Mouse (Mus musculus) forebrain, embryonic 15.5 days (tissue): ENCODE measurements at regions not wholly inside any gene's neighbourhood (a gene's known extent, or its start where the extent isn't known, plus 50 kb on each side); places are given as distances from the start of the nearest gene placed in this dataset.

Source experiments
- ATAC-seq: fragments of 200-750 bp; cut with Nextera tagmentation; replicated peaks from 2 replicates; pipeline ENCODE4 v1.8.0; 2017; ENCODE audit warnings: mild to moderate bottlenecking, moderate TSS enrichment, moderate library complexity
- H3K27ac ChIP-seq: fragments of 300-500 bp; sonication (generic); replicated peaks from 2 replicates; pipeline ENCODE4 v1.5.1; 2015; ENCODE audit warnings: mild to moderate bottlenecking, inconsistent platforms
- H3K27me3 ChIP-seq: fragments of 300-500 bp; sonication (generic); 2 replicates; pipeline ENCODE4 v1.6.1; 2015; ENCODE audit warnings: inconsistent platforms
- H3K36me3 ChIP-seq: fragments of 300-500 bp; sonication (generic); 2 replicates; pipeline ENCODE4 v1.6.1; 2015; ENCODE audit warnings: mild to moderate bottlenecking, inconsistent platforms
- H3K4me1 ChIP-seq: fragments of 300-500 bp; sonication (generic); 2 replicates; pipeline ENCODE4 v1.6.1; 2015; ENCODE audit warnings: inconsistent platforms
- H3K4me2 ChIP-seq: fragments of 300-500 bp; sonication (generic); replicated peaks from 2 replicates; pipeline ENCODE4 v1.6.1; 2015; ENCODE audit warnings: mild to moderate bottlenecking, inconsistent platforms
- H3K4me3 ChIP-seq: fragments of 300-500 bp; sonication (generic); 2 replicates; pipeline ENCODE4 v1.5.1; 2015; ENCODE audit warnings: mild to moderate bottlenecking, inconsistent platforms
- H3K9ac ChIP-seq: fragments of 300-500 bp; sonication (generic); replicated peaks from 2 replicates; pipeline ENCODE4 v1.6.1; 2015; ENCODE audit warnings: mild to moderate bottlenecking, inconsistent platforms
- H3K9me3 ChIP-seq: fragments of 300-500 bp; sonication (generic); 2 replicates; pipeline ENCODE4 v1.6.1; 2016; ENCODE audit warnings: inconsistent platforms
- WGBS: fragments of 180-500 bp; shearing (Covaris S2); methylation state at CpG from one replicate; pipeline ENCODE4 v1.1.7; 2015; ENCODE audit warnings: mixed read lengths; 5-methylcytosine and 5-hydroxymethylcytosine counted together

DNA sequence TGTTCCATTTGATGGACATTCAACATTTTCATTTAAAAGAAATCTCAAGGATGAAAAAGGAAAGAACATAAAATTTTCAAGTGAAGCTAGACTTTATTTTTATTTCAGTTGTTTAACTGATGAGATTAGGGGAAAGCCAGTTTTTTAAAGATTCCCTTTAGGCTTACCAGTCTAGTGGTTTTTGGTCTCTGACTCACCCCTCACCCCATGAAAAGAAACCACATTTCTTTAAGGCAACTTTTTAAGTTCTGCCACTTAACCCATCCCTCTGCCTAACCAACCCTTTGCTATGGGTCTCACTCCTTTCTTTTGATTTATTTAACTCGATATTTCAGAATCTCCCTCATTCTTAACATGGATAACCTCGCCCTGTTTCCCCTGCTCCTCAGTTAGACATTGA, 388.1 kb upstream of the Mef2c start:
- no peaks in the 10 kb centered on the region for H3K27me3 ChIP-seq
- no peaks in the 10 kb centered on the region for H3K9me3 ChIP-seq
- no peak overlapping the region for H3K27ac ChIP-seq
- H3K4me3 ChIP-seq = no peak overlapping the region
- no peak overlapping the region for H3K4me2 ChIP-seq
- 90% methylated on average over 2 of the region's 2 CpGs for WGBS
- no peaks in the 10 kb centered on the region for H3K4me1 ChIP-seq
- no peaks in the 10 kb centered on the region for H3K36me3 ChIP-seq
- no peak overlapping the region for H3K9ac ChIP-seq
- no peak for ATAC-seq

DNA sequence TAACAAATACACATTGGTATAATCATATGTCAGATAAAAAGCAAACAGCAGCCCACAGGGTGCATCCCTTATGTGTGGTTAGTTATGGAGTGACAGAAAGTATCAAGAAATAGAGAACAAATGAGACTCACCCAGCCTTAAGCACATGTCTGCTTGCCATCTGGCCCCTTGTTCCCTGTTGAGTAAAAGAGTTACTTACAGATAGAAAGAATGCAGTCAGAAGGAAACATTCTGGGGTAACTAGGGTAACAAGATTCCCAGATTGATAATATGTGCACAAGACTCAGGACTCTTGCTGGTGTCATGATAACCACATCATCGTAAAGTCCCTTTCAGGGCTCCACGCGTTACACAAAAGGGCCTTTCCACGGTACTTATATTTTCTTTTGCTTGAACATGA, 383.5 kb upstream of the Mef2c start:
- H3K4me2 ChIP-seq = no peak overlapping the region
- H3K27me3 ChIP-seq = no peaks in the 10 kb centered on the region
- no peaks in the 10 kb centered on the region for H3K4me1 ChIP-seq
- no peak for ATAC-seq
- WGBS = 75% methylated on average over 4 of the region's 4 CpGs
- no peak overlapping the region for H3K4me3 ChIP-seq
- H3K27ac ChIP-seq = no peak overlapping the region
- no peaks in the 10 kb centered on the region for H3K36me3 ChIP-seq
- H3K9me3 ChIP-seq = no peaks in the 10 kb centered on the region
- H3K9ac ChIP-seq = no peak overlapping the region

DNA sequence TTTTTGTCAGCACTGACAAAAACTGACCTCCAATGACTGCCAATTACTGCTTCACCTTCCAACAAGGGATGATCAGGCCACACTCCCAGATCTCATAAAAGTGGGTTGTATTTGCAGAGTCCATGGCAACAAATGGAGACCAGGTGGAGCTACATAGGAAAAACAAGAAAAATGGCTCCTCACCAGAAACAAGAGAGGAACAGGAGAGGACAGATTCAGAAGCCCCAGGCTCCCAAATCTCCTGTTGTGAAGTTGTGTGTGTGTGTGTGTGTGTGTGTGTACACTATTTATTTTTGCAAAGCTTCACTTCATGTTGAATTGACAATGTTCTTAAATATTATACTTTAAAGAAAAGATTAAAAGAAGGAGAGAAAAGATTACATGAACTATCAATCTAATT, 380.2 kb upstream of the Mef2c start:
- no peaks in the 10 kb centered on the region for H3K36me3 ChIP-seq
- H3K27me3 ChIP-seq = no peaks in the 10 kb centered on the region
- H3K9ac ChIP-seq = no peak overlapping the region

DNA sequence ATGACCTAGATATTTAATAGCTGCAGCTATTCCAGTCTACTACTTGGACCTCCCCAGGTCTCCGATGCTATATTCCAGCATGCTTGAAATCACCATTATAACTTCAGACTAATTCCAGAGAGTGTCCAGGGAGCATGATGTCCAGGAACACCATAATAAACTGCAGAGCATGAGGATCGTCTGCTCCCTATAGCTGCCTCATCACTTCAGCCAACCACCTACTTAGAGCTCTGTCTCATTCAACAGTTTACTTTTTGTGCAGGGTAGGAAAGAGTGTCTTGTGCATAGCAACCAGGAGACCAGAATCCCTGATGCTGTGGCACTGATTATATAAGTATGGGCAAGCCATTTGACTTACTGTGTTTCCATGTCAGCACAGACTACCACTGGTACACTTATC, 379.2 kb upstream of the Mef2c start:
- Histone ChIP-seq H3K4me2 (no peak overlapping the region), H3K27me3 (no peaks in the 10 kb centered on the region), H3K9me3 (no peaks in the 10 kb centered on the region), H3K36me3 (no peaks in the 10 kb centered on the region), H3K9ac (no peak overlapping the region), H3K4me1 (no peaks in the 10 kb centered on the region), H3K4me3 (no peak overlapping the region), H3K27ac (no peak overlapping the region)
- ATAC-seq = no peak
- 91% methylated on average over 2 of the region's 2 CpGs for WGBS

More for the DNA sequence above, 380.2 kb upstream of the Mef2c start:
- ATAC-seq = no peak
- no peaks in the 10 kb centered on the region for H3K4me1 ChIP-seq
- H3K4me3 ChIP-seq = no peak overlapping the region
- H3K4me2 ChIP-seq = no peak overlapping the region
- H3K9me3 ChIP-seq = no peaks in the 10 kb centered on the region
- no peak overlapping the region for H3K27ac ChIP-seq

DNA sequence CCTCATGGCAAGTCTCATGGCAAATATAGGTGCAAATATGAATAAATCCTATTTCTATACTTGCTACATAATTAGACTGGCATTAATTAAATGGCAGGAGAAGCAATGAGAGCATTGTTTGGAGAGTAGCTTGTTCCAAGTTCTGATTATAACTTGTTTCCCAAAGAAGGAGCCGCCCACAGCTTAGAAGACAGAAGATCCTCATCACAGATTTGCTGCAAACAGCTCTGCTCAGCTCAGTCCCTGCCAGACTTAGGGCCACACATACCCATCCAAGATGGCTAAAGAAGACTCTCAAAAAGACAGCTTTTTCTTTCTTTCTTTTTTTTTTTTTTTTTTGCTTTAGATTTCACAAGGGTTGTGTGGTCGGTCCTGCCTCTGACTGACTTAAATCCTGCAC, 377.4 kb upstream of the Mef2c start:
- no peaks in the 10 kb centered on the region for H3K27me3 ChIP-seq
- no peak for ATAC-seq
- H3K9ac ChIP-seq = no peak overlapping the region
- 0 out of 2 replicates have a peak, but pooled peaks cover 2% of the 10 kb centered on the region for H3K4me1 ChIP-seq
- H3K9me3 ChIP-seq = no peaks in the 10 kb centered on the region
- H3K4me2 ChIP-seq = no peak overlapping the region
- 86% methylated on average over 2 of the region's 2 CpGs for WGBS
- H3K36me3 ChIP-seq = no peaks in the 10 kb centered on the region
- no peak overlapping the region for H3K27ac ChIP-seq
- H3K4me3 ChIP-seq = no peak overlapping the region

DNA sequence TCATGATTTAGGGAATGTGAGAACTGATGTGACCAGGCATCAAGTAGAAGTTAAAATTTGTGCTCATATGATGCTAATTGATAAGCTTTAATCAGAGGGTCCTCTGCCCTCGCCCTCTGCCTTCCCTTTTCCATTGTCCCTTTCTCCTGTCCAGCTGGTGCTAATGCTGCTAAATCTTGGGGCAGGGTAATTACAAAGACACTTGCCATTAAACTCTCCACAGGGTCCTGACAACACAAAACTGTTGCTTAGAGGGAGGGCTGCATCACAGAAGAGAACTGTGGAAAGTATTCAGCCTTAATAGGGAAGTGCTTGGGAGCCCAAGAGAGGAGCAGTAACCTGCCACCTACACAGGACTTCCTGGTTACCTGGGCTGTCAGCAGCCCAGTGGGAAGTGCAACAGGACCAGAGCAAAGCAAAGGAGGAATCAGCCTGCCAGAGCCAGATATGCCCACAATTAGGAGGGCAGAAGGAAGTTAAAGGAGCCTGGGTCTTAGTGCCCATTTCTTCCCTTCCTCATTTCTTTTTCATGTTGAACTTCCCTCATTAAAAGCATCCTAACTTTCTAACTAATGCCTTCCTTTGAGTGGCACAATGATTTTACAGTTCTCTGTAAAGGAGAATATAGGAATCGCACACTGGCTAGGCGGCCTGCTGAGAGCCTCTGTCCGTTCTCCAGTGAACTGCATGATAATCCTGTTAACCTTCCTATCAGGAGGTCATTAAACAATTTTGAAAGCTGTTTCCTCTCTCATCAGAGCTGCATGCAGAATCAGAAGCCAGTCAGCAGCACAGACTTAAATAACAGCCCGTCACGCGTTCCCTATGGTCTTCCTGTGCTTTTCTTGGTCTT, 372.5 kb upstream of the Mef2c start:
- ATAC-seq = 0 out of 2 replicates have a peak, but pooled peaks have one; percentile 23
- Histone ChIP-seq H3K4me2 (no peak overlapping the region), H3K4me3 (no peak overlapping the region), H3K4me1 (peaks cover 5% of the 10 kb centered on the region; the same call in 1 of the 2 replicates), H3K36me3 (no peaks in the 10 kb centered on the region), H3K9ac (no peak overlapping the region), H3K9me3 (no peaks in the 10 kb centered on the region), H3K27me3 (no peaks in the 10 kb centered on the region), H3K27ac (no peak overlapping the region; the same call in 1 of the 2 replicates)
- 11% methylated on average over 7 of the region's 7 CpGs for WGBS

DNA sequence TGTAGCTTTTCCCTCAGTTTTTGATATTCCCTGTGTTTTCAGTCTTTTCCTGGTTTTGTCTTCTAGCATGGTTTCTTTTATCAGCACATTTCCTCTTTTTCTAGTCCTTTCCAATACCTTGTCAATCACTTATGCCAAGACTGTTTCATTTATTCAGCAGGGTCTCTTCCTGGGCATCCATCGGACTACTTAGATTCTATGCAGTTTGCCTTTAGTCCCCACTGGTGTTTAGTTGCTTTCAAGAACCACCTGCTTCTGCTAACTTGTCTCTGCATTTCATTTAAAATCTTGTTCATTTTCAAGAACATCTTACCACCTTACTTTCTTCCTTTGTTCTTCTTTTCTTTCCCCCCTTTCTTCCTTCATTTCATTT, 371.9 kb upstream of the Mef2c start:
- WGBS = 17% methylated on average over 1 of the region's 1 CpGs
- no peak for ATAC-seq
- Histone ChIP-seq H3K9ac (no peak overlapping the region), H3K4me3 (no peak overlapping the region), H3K27ac (no peak overlapping the region; the same call in 1 of the 2 replicates), H3K9me3 (no peaks in the 10 kb centered on the region), H3K36me3 (no peaks in the 10 kb centered on the region), H3K4me2 (no peak overlapping the region), H3K27me3 (no peaks in the 10 kb centered on the region), H3K4me1 (peaks cover 5% of the 10 kb centered on the region; the same call in 1 of the 2 replicates)

DNA sequence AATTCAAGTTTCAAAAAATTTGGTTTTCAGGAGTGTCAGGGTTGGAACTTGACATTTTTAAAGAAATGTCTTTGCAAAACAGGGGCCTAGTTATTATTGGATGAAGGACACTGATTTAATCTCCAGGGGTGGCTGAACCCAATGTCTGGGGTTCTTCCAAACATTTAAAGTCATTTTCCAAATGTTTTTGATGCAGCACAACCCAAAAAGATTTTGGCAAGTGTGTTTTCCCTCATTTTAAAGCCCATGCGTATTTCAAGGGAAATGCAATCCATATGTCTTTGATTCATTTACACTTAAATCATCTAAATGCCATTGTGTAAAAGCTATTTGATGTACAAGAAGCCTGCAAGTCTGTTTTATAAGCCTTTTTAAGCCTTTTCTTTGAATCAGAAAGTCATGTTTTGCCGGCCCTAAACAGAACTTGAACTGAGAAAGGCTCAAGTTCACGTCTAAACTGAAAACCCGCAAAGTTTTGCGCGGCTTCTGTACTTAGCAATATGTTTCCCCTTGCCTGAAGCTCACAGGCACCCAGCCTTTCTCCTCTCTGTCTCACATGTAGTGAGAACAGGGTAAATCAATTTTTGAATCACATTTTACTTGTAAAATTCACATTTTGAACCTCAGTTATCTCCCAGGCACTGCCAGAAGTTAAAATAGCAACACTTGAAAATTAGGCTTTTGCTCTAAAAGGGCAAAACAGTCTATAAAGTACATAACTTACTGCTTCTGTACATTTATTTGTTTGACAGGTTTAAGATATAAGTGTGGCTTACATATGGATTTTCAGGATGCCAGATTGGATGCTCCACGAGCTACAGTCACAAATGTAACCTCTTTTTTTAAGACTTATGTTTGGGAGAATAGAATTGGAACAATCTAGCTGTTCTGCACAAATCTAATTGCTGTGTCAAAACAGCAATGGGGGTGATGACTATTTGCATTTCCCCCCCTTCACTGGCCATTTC, 370.9 kb upstream of the Mef2c start:
- H3K27ac ChIP-seq = peak overlapping the region; percentile 46

DNA sequence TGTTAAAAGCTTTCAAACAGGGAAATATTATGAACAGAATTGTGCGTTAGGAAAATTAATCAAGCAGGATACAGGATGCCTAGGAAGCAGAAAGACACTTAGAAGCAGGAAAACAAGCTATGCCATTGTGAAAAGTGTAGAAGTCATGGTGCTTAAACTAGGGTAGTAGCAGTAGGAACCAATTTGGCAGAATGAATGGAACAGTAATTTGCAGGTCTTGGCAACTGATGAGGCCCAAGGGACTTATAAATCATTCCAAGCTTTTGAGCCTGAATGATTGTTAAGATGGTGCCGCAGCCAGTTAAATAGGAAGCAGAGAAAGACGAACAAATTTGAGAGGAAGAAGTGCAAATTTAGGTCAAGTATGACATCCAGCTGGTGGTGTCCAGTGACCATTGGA, 360.5 kb upstream of the Mef2c start:
- no peak for ATAC-seq
- 58% methylated on average over 3 of the region's 3 CpGs for WGBS

More for the DNA sequence above, 370.9 kb upstream of the Mef2c start:
- H3K9me3 ChIP-seq = no peaks in the 10 kb centered on the region
- no peak overlapping the region for H3K9ac ChIP-seq
- WGBS = 65% methylated on average over 7 of the region's 7 CpGs
- H3K27me3 ChIP-seq = no peaks in the 10 kb centered on the region
- peaks cover 5% of the 10 kb centered on the region; the same call in 1 of the 2 replicates for H3K4me1 ChIP-seq
- no peak overlapping the region for H3K4me2 ChIP-seq
- H3K4me3 ChIP-seq = no peak overlapping the region
- no peaks in the 10 kb centered on the region for H3K36me3 ChIP-seq
- ATAC-seq = no peak; the same call in 1 of the 2 replicates

DNA sequence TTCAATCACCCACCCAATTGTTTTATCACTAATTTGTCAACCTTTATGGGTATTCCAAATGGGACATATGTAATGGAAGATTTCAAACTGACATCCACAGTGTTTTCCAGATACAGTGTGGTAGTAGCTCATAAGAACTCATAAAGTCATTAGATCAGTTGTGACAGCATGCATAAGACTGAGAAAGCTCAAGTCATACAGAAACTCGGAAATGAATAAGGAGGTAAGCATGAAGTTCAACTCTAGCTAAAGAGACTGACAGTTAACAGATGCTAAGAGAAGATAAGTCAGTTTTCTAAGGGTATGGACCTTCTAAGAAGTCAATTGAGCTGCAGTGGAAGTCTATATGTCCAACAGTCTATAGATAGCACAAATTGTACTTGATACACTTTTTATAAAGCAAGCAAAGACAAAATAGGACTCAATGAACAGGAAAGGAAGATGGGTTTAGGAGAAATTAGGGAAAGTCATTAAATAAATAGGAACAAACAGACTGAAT, 349.2 kb upstream of the Mef2c start:
- H3K4me1 ChIP-seq = no peaks in the 10 kb centered on the region
- H3K36me3 ChIP-seq = no peaks in the 10 kb centered on the region
- H3K4me3 ChIP-seq = no peak overlapping the region
- no peak overlapping the region for H3K27ac ChIP-seq
- no peak for ATAC-seq
- WGBS = 75% methylated on average over 1 of the region's 1 CpGs
- no peak overlapping the region for H3K9ac ChIP-seq
- no peak overlapping the region for H3K4me2 ChIP-seq
- no peaks in the 10 kb centered on the region for H3K27me3 ChIP-seq
- no peaks in the 10 kb centered on the region for H3K9me3 ChIP-seq

More for the DNA sequence above, 360.5 kb upstream of the Mef2c start:
- H3K27me3 ChIP-seq = no peaks in the 10 kb centered on the region
- no peaks in the 10 kb centered on the region for H3K9me3 ChIP-seq
- no peak overlapping the region for H3K4me3 ChIP-seq
- H3K4me1 ChIP-seq = no peaks in the 10 kb centered on the region
- H3K4me2 ChIP-seq = no peak overlapping the region
- no peak overlapping the region for H3K9ac ChIP-seq
- no peaks in the 10 kb centered on the region for H3K36me3 ChIP-seq
- H3K27ac ChIP-seq = no peak overlapping the region

DNA sequence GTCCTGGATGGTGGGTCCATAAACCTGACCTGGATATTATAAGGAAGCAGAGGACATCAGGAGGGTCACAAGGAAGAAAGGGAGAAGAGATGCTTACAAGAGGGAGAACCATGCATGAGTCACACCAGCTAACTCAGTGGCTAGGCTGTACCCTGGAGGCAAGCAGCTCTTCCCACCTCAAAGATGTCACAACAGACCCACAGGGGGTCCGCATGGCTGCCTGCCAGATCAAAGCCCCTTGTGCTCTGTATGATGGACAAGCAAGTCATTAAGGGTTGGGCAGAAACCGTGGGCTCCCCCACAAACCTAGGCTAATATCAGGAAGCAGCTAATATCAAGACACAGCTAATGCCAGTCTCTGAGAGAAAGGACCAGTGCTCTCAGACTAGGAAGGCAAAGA, 343.9 kb upstream of the Mef2c start:
- Histone ChIP-seq H3K27ac (no peak overlapping the region), H3K9ac (no peak overlapping the region), H3K4me3 (no peak overlapping the region), H3K9me3 (no peaks in the 10 kb centered on the region), H3K36me3 (no peaks in the 10 kb centered on the region), H3K27me3 (no peaks in the 10 kb centered on the region), H3K4me2 (no peak overlapping the region), H3K4me1 (no peaks in the 10 kb centered on the region)
- WGBS = 45% methylated on average over 2 of the region's 2 CpGs
- ATAC-seq = no peak

DNA sequence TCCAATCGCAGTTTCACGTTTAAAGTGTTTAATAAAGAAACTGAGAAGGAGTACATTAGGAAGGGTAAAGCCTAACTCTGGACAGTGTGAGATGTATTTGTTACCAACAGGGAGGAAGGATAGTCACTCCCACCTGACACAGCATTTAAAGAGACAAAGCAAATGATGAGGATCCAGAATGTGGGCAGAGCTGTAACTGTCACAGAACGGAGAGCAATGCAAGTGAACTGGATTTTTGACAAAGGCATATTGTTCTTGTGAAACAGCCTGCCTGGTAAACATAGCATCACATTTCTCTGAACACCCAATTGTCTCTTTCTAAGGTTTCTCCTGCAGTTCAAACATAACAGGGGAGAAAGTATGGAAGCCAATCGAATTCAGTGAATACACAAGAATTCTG, 341.1 kb upstream of the Mef2c start:
- no peaks in the 10 kb centered on the region for H3K27me3 ChIP-seq
- no peaks in the 10 kb centered on the region for H3K4me1 ChIP-seq
- no peak overlapping the region for H3K27ac ChIP-seq
- no peaks in the 10 kb centered on the region for H3K9me3 ChIP-seq
- H3K4me2 ChIP-seq = no peak overlapping the region
- no peak overlapping the region for H3K9ac ChIP-seq
- no peaks in the 10 kb centered on the region for H3K36me3 ChIP-seq
- 82% methylated on average over 4 of the region's 4 CpGs for WGBS
- ATAC-seq = no peak
- H3K4me3 ChIP-seq = no peak overlapping the region
